Mouse (Mus musculus): ENCODE measurements at regions not wholly inside any gene's neighbourhood (a gene's known extent, or its start where the extent isn't known, plus 50 kb on each side); places are given as distances from the start of the nearest gene placed in this dataset.
"Not testable (repeated sequence)": the region's sequence is repeated elsewhere in the genome, so short reads cannot be mapped to it uniquely, and the experiment has no call there.

DNA sequence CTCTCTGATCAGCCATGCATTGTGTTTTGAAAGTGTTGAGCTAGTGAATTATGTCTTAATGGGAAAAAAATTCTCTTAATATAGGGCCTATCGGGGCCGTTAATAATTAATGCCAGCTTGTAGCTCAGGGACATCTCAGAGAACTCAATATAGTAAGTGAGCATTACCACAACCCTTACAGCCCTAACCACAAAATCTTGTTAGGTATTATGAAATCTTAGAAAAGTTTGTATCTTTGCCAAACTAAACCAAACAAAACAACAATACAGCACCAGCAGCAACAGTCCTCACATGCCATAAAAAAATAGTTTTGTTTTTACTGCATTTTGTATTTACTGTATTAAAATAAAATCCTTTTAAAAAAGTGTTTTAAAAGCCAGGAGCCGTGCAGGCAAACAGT lies 277.8 kb downstream of the Etnk1 start:
- WGBS: 63% methylated on average over 3 of the region's 3 CpGs
- Histone ChIP-seq H3K4me1 (ENCODE audit: control insufficient read depth, insufficient read depth, low read length) (no peaks in the 10 kb centered on the region), H3K9me3 (ENCODE audit: control insufficient read depth, low read length) (no peaks in the 10 kb centered on the region), H3K36me3 (ENCODE audit: control insufficient read depth, insufficient read depth, low read length) (no peaks in the 10 kb centered on the region), H3K27me3 (replicated peaks; ENCODE audit: control insufficient read depth, insufficient read depth, low read length) (peaks cover 46% of the 10 kb centered on the region), H3K27ac (replicated peaks; ENCODE audit: low read depth, low read length) (no peak overlapping the region), H3K4me2 (ENCODE audit: low read depth, low read length) (no peak overlapping the region), H3K9ac (ENCODE audit: low read depth, low read length) (no peak overlapping the region), H3K4me3 (ENCODE audit: low read depth, low read length) (no peak overlapping the region)
- DNase-seq (ENCODE audit: low spot score) (no peak), ATAC-seq (ENCODE audit: low read depth) (no peak)

DNA sequence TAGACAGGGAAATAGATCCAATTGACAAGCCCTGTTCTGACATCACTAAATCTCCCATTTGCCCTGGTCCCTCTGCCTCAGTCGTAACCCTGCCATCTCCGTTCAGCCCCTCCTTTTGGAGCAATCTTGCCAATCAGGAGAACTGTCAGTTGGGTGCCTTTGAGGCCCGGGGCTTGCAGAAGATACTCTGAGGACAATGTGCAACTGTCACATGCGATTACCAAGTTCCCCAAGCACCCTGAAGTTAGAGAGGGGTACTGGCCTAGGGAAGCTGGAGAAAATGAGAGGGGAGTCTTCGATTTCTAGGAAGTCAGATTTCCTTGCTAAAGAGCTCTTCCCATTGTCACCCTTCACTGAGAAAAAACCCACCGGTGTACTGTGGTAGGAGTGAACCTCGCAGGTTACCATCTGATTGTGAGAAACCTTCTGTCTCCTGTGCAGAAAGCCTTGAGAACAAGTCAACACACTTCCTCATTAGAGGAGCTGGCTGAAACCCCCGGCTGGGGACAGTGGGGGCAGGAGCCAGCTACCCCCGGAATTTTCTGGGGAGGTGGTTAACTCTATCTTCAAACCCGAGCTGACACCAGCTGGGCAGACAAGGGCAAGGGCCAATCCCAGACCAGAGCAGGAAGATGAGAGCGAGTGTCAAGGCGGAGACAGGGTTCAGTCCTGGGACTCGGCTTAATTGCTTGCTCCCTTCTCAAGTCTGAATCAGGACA lies 279.0 kb downstream of the Etnk1 start:
- no peaks in the 10 kb centered on the region for H3K9me3 ChIP-seq (ENCODE audit: control insufficient read depth, low read length)
- no peaks in the 10 kb centered on the region for H3K4me1 ChIP-seq (ENCODE audit: control insufficient read depth, insufficient read depth, low read length)
- ATAC-seq (ENCODE audit: low read depth): no peak
- no peaks in the 10 kb centered on the region for H3K36me3 ChIP-seq (ENCODE audit: control insufficient read depth, insufficient read depth, low read length)
- no peak overlapping the region for H3K4me2 ChIP-seq (ENCODE audit: low read depth, low read length)
- no peak overlapping the region for H3K27ac ChIP-seq (replicated peaks; ENCODE audit: low read depth, low read length)
- H3K4me3 ChIP-seq (ENCODE audit: low read depth, low read length): no peak overlapping the region
- WGBS: 79% methylated on average over 13 of the region's 13 CpGs
- no peak for DNase-seq (ENCODE audit: low spot score)
- H3K27me3 ChIP-seq (replicated peaks; ENCODE audit: control insufficient read depth, insufficient read depth, low read length): peaks cover 37% of the 10 kb centered on the region
- no peak overlapping the region for H3K9ac ChIP-seq (ENCODE audit: low read depth, low read length)

DNA sequence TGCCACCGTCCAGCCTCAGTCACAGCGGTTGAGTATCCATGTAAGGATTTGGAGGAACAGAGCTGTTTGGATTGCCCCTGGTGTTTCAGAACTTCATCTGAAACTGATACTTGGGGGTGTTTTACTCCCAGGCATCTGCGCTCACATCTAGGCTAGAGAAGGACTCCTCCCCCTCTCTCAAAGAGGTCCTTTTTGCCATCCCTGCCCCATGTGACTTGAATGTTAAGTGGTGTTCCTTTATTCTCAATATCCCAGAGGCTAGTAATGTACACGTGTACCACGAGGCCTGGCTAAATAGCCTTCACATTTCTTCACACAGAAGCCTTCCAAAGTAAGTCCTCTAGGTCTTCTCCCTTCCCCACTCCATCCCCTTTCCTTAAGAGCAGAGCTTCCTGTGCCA lies 280.0 kb downstream of the Etnk1 start:
- Histone ChIP-seq H3K27me3 (replicated peaks; ENCODE audit: control insufficient read depth, insufficient read depth, low read length) (peaks cover 35% of the 10 kb centered on the region), H3K27ac (replicated peaks; ENCODE audit: low read depth, low read length) (no peak overlapping the region), H3K9ac (ENCODE audit: low read depth, low read length) (no peak overlapping the region), H3K4me2 (ENCODE audit: low read depth, low read length) (no peak overlapping the region), H3K4me1 (ENCODE audit: control insufficient read depth, insufficient read depth, low read length) (no peaks in the 10 kb centered on the region), H3K4me3 (ENCODE audit: low read depth, low read length) (no peak overlapping the region), H3K9me3 (ENCODE audit: control insufficient read depth, low read length) (0 out of 2 replicates have a peak, but pooled peaks cover under 1% of the 10 kb centered on the region), H3K36me3 (ENCODE audit: control insufficient read depth, insufficient read depth, low read length) (no peaks in the 10 kb centered on the region)
- 69% methylated on average over 5 of the region's 5 CpGs for WGBS
- no peak for DNase-seq (ENCODE audit: low spot score)
- ATAC-seq (ENCODE audit: low read depth): no peak

DNA sequence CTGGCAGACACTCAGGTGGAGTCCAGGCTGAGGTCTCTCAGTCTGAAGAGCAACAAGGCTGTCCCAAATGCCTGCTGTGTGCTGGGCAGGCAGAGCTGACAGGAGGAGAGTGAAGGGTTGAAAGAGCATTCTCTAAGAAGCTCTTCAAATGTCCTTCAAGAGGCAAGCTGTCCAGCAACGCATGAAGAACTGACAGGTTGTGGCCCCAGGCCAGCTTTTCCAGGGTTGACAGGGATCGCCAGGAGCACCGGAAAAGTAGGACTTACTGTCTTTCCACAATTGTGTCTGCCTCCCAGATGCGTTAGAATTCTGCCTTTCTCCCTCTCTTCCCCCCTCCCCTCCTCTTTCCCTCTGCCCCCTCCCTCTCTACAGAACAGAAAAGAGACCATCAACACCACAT lies 282.1 kb downstream of the Etnk1 start:
- Histone ChIP-seq H3K36me3 (ENCODE audit: control insufficient read depth, insufficient read depth, low read length) (no peaks in the 10 kb centered on the region), H3K27ac (replicated peaks; ENCODE audit: low read depth, low read length) (no peak overlapping the region), H3K27me3 (replicated peaks; ENCODE audit: control insufficient read depth, insufficient read depth, low read length) (peaks cover 30% of the 10 kb centered on the region), H3K4me2 (ENCODE audit: low read depth, low read length) (no peak overlapping the region), H3K9ac (ENCODE audit: low read depth, low read length) (no peak overlapping the region), H3K9me3 (ENCODE audit: control insufficient read depth, low read length) (0 out of 2 replicates have a peak, but pooled peaks cover 4% of the 10 kb centered on the region), H3K4me1 (ENCODE audit: control insufficient read depth, insufficient read depth, low read length) (no peaks in the 10 kb centered on the region), H3K4me3 (ENCODE audit: low read depth, low read length) (no peak overlapping the region)
- 58% methylated on average over 3 of the region's 4 CpGs for WGBS
- DNase-seq (ENCODE audit: low spot score) (no peak), ATAC-seq (ENCODE audit: low read depth) (no peak)

DNA sequence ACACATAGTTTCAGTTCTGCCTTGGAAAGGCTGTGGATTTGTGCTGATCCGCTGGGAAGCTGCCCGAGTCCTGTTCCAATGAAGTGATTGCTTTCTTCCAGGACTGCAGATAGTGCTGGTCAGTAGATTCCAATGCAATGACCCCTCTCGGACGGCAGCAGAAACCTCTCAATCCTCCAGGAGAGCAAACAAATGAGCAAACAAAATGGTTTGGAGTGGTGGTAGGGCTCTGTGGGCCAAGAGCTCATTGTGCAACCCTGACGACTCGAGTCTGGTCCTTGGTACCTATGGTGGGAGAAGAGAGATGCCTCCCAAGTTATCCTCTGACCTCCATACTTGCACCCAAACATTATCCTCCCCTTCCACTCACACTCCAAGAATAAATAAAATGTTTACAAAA lies 284.8 kb downstream of the Etnk1 start:
- no peak for DNase-seq (ENCODE audit: low spot score)
- no peak for ATAC-seq (ENCODE audit: low read depth)
- H3K4me2 ChIP-seq (ENCODE audit: low read depth, low read length): no peak overlapping the region
- H3K36me3 ChIP-seq (ENCODE audit: control insufficient read depth, insufficient read depth, low read length): no peaks in the 10 kb centered on the region
- H3K27ac ChIP-seq (replicated peaks; ENCODE audit: low read depth, low read length): no peak overlapping the region
- WGBS: 89% methylated on average over 6 of the region's 6 CpGs
- H3K4me1 ChIP-seq (ENCODE audit: control insufficient read depth, insufficient read depth, low read length): no peaks in the 10 kb centered on the region
- 0 out of 2 replicates have a peak, but pooled peaks cover 4% of the 10 kb centered on the region for H3K9me3 ChIP-seq (ENCODE audit: control insufficient read depth, low read length)
- H3K4me3 ChIP-seq (ENCODE audit: low read depth, low read length): no peak overlapping the region
- peaks cover 18% of the 10 kb centered on the region; the same call in 1 of the 2 replicates for H3K27me3 ChIP-seq (replicated peaks; ENCODE audit: control insufficient read depth, insufficient read depth, low read length)
- H3K9ac ChIP-seq (ENCODE audit: low read depth, low read length): no peak overlapping the region

DNA sequence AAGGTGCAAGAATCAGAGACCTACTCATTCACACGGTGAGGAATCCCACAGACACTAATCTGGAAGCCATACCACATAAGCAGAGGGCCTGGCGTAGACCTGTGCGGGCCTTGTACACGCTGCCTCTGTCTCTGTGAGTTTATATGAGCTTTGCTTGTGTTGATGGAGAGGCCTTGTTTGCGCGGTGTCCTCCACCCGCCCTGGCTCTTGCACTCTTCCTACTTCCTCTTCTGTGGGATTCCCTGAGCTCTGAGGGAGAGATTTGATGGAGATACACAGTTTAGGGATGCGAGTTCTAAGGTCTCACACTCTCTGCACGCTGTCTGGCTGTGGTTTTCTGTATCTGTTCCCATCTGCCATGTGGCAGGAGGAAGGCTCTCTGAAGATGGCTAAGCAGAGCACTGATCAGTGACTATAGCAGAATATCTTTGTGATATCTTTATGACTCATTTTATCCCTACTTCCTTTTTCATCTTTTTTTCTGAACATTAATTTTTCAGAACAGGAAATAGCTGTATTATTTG lies 287.7 kb downstream of the Etnk1 start:
- H3K4me2 ChIP-seq (ENCODE audit: low read depth, low read length): no peak overlapping the region
- 94% methylated on average over 9 of the region's 9 CpGs for WGBS
- no peak for DNase-seq (ENCODE audit: low spot score)

DNA sequence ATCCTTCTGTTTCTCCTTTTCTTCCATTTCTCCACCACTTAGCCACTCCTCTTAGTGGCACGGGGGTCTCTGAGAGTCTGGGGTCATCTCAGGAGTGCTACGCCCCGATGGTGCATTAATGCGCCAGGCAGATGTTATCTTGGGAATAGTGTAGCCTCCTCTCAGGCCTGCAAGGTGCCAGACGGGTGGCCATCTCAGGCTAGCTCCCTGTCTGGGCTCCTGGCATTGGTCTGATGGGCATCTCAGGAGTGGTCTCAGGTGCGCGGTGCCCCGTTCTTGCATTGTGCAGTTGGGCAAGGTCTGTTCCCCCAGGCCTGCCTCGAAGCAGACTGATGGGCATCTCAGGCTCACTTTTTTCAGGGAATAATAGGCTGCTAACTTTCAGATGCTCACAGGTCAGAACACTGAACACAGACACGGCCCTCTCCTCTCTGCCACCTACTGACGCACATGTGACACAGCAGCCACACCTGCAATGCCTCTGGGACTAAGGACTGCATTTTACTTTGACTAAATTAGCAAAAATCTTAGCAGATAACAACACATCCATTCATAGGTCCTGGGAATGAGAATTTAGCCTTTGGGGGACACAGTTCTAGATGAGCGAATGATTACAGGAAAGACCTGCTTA lies 298.0 kb downstream of the Etnk1 start:
- Histone ChIP-seq H3K4me1 (ENCODE audit: control insufficient read depth, insufficient read depth, low read length) (no peaks in the 10 kb centered on the region), H3K4me2 (ENCODE audit: low read depth, low read length) (no peak overlapping the region), H3K4me3 (ENCODE audit: low read depth, low read length) (no peak overlapping the region), H3K9me3 (ENCODE audit: control insufficient read depth, low read length) (no peaks in the 10 kb centered on the region), H3K27me3 (replicated peaks; ENCODE audit: control insufficient read depth, insufficient read depth, low read length) (peaks cover 5% of the 10 kb centered on the region; the same call in 1 of the 2 replicates), H3K36me3 (ENCODE audit: control insufficient read depth, insufficient read depth, low read length) (no peaks in the 10 kb centered on the region), H3K27ac (replicated peaks; ENCODE audit: low read depth, low read length) (no peak overlapping the region), H3K9ac (ENCODE audit: low read depth, low read length) (no peak overlapping the region)
- no peak for DNase-seq (ENCODE audit: low spot score)
- WGBS: 72% methylated on average over 12 of the region's 12 CpGs
- no peak for ATAC-seq (ENCODE audit: low read depth)

More for the DNA sequence above, 287.7 kb downstream of the Etnk1 start:
- ATAC-seq (ENCODE audit: low read depth): no peak
- Histone ChIP-seq H3K4me3 (ENCODE audit: low read depth, low read length) (no peak overlapping the region), H3K9me3 (ENCODE audit: control insufficient read depth, low read length) (0 out of 2 replicates have a peak, but pooled peaks cover 4% of the 10 kb centered on the region), H3K4me1 (ENCODE audit: control insufficient read depth, insufficient read depth, low read length) (no peaks in the 10 kb centered on the region), H3K27ac (replicated peaks; ENCODE audit: low read depth, low read length) (no peak overlapping the region), H3K27me3 (replicated peaks; ENCODE audit: control insufficient read depth, insufficient read depth, low read length) (peaks cover 4% of the 10 kb centered on the region; the same call in 1 of the 2 replicates), H3K36me3 (ENCODE audit: control insufficient read depth, insufficient read depth, low read length) (no peaks in the 10 kb centered on the region), H3K9ac (ENCODE audit: low read depth, low read length) (no peak overlapping the region)

DNA sequence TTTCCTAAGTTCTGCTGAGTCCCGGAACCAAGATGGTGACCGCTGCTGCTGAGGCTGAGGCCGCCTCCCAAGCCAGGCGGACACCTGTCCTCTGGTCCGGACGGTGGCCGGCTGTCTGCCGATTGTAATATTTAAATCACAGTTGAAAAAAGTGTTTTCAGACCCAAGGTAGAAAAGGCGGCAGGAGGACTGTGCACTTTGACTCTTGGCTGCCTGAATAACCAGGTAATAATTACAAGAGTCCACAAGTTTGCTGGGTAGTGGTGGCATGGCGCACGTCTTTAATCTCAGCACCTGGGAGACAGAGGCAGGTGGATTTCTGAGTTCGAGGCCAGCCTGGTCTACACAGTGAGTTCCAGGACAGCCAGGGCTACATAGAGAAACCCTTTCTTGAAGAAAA lies 305.7 kb downstream of the Etnk1 start:
- WGBS: 97% methylated on average over 10 of the region's 12 CpGs
- not testable (repeated sequence) for H3K27ac ChIP-seq (replicated peaks; ENCODE audit: low read depth, low read length); H3K36me3 ChIP-seq (ENCODE audit: control insufficient read depth, insufficient read depth, low read length); DNase-seq (ENCODE audit: low spot score); H3K4me2 ChIP-seq (ENCODE audit: low read depth, low read length); H3K9me3 ChIP-seq (ENCODE audit: control insufficient read depth, low read length); ATAC-seq (ENCODE audit: low read depth); H3K9ac ChIP-seq (ENCODE audit: low read depth, low read length); H3K4me1 ChIP-seq (ENCODE audit: control insufficient read depth, insufficient read depth, low read length); H3K27me3 ChIP-seq (replicated peaks; ENCODE audit: control insufficient read depth, insufficient read depth, low read length); H3K4me3 ChIP-seq (ENCODE audit: low read depth, low read length)
